Mouse (Mus musculus) c-Kit-positive CD71-negative TER-119-negative erythroid progenitor cells, embryonic 14.5 days (primary cell): ENCODE measurements around the gene Cep97.
"Not testable (repeated sequence)": the region's sequence is repeated elsewhere in the genome, so short reads cannot be mapped to it uniquely, and the experiment has no call there.

ENCODE experiments used
- DNase-seq: peaks from one replicate; pipeline ENCODE4 v3.0.0-alpha.2; 2013; ENCODE audit warnings: low read depth

The Cep97 gene

DNA sequence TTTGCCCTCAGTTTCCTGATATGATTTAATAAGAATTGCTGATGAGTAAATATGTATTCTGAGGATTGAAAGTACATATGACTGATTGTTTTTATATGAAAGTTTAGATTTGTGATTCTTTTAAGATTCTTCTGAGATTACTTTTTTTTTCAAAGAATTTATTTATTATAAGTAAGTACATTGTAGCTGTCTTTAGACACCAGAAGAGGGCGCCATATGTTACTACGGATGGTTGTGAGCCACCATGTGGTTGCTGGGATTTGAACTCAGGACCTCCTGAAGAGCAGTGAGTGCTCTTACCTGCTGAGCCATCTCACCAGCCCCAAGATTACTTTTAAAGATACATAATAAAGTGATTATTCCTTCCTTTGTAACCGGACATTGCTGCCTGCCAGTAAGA lies 45.2 kb downstream of the Cep97 start:
- no peak for DNase-seq

DNA sequence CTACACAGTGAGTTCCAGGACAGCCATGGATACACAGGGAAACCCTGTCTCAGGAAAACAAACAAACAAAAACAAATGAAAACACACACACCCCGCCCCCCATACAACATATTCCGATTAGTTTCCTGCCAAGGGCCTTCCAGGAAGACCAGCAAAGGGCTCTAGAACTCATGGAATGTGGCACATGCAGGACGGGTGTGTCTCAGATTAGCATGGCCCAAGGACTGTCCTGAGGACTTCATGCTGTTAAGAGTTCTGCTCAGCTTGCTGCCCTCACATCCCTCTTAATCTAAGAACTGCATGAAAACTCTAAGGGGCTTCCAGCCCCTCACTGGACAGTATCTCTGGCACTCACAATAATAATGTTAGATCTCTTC lies 46.1 kb downstream of the Cep97 start:
- no peak for DNase-seq

DNA sequence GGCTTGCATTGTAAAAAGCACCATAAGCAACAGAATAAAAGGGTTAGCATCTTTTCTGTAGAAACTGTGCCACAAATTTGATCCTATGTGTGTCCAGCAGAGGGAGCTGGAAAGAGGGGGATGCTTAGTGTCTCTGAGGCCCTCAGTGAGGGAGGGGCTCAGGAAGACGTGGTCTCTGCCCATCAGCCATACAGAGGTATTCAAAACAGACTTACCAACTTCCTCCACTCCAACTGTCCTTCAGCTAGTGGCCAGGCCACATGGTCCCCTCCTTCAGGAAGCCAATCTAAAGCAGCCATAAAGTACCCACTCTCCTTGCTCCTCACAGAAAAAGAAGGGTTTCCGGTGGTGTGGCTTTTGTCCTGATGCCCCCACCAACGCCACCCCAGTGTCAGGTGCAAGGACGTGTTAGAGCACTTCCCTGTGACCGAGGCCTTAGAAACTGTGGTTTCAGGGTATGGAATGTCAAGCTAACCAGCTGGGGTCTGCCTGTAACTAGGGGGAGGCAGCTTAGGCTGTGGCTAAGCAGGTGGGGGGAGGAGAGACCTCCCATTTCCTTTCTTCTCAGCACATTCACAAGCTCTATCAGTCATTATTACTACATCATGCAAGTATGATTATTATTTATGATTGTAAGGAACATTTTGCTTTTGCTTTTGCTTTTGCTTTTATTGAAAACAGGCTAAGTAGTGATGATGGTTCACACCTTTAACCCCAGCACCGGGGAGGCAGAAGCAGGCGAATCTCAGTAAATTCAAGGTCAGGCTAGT lies 46.7 kb downstream of the Cep97 start:
- peak; percentile 40 for DNase-seq

- no peak for DNase-seq
These were observed 50.4 kb downstream of the Cep97 start for GRCm38 (mm10) chr16:55884246-55884645.

GRCm38 (mm10) chr16:55876025-55876424 lies 58.6 kb downstream of the Cep97 start:
- no peak for DNase-seq

- DNase-seq: no peak
These were observed 70.8 kb downstream of the Cep97 start for GRCm38 (mm10) chr16:55863832-55864231.

DNA sequence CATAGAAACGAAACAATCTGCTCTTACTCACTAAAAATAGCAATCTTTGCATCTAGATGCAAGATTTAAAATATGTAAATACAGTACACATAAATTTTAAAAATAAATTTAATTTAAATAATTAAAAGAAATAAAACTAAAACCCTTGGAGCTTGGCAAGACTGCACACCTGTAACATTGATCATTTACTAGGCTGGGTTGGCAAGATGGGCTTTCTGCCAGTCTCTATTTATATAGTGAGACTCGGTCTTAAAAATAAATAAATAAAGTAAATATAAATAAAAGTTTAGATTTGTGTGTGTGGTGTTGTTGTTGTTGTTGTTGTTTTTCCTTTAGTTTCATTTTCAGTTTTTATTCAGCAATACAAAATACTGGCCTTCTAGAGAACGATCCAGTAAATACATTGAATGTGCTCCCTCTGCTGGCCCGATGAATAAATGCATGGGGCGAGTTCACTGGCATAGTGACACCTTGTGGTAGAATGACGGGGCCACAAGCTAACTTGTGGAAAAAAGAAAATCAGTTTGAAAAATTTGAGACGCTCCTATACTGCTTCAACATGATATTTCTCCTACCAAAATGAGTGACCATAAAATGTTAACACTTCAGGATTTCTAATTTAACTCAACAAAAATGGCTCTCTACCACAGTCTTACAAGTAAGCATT lies 71.4 kb downstream of the Cep97 start:
- DNase-seq: peak; percentile 62

DNA sequence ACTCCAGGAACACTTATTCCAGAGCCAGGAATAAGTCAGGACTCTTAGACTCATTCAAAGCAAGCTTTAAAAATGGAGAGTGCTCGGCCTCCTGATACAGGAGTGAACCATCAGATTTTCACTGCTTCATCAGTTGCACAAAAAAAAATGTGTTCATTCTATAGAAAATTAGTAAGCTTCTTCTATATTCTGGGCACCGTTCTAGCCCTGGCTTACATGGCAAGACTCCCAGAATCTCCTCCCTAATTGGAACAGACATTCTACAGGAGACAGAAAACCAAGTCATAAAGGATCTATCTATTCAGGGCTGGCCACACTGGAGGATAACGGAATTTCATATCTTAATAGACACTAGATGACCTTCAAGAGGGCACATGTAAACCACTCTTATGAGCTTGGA lies 73.6 kb downstream of the Cep97 start:
- DNase-seq: no peak

- DNase-seq: not testable (repeated sequence)
These were observed 75.2 kb downstream of the Cep97 start for GRCm38 (mm10) chr16:55859421-55859820.

DNA sequence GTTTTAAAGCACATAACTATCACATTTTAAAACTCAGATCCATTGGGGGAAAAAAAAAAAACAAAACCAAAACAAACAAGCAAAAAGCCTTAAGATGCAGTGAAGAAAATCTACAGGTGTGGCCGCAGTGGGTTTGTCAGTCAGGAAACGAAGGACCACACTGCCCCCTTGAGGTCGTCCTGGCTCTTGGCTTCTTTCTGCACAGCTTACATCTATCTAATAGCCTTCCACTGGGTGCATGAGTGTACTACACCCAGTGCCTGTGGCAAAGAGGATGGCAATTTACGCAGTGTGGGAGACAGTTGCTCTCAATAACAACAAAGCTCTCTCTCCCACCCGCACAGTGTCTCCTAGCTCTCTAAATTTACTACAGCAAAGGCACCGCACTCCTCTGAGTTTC lies 76.2 kb downstream of the Cep97 start:
- DNase-seq: peak; percentile 42

DNA sequence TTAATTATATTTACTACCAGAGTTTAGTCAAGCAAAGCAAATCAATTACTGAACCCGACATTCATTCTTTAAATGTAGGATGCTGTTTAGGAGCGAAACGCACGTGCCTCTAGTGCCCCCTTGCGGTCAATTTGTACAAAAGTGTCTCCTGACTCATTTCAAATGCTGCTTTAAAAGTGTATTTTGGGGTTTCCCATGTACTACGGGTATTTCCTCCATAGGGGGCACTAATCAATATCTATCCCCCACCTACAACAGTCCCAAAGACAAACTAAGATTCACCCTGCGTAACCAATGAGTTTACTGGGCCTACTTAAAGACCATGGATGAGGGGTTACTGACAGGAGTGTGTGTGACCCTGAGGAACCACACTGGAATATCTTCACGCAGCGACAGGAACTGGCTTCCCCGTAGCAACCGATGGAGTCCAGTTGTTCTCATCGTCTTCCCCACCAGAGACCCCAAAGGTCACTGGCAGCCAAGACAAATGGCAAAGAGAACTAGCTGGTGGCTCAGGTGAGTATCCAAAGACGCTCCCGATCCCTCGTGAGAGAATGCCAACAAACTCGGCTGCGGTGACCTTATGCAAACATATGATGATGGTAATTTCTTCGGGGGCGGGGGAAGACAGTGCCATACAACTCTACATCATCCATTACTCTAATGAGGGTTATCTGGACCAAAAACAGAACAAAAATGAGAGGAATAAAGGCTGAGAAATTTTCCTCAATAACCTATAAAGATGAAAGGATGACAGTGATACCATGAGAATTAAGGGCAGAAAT lies 81.5 kb downstream of the Cep97 start:
- peak; percentile 76 for DNase-seq

DNA sequence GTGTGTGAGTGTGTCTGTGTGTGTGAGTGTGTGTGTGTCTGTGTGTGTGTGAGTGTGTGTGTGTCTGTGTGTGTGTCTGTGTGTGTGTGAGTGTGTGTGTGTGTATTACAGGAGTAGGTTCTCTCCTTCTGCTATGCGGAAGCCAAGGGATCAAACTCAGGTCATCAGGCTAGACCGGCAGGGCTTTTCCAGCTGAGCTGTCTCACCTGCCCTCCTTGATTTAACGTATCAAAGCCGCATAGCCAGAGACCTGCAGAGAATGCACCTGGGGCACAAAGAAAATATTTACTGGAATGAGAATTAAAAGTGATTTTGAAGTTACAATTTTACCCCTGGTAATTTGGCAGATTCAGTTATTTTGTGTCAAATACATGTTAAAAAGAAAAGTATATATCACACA lies 82.1 kb downstream of the Cep97 start:
- no peak for DNase-seq

GRCm38 (mm10) chr16:55850485-55850884 lies 84.2 kb downstream of the Cep97 start:
- no peak for DNase-seq
